ENCODE assay signal across 8 mouse cellular contexts in genomic region chr14:121199789-121200188, GRCm38 (mm10).
A peak's percentile ranks its signal among the peaks of the same experiment; 100 is the strongest.
DNase-seq lines count a peak whose midpoint lies in the region; ATAC-seq lines count a peak whose summit lies in the region.
"Had no signal": no experiment of that assay in that cellular context is flagged by ENCODE, and none has a peak within 500 bp of the region (broad histone marks: within the 10 kb centered on the region; RNA-seq: fewer than 3 reads in every experiment).

No protein-coding gene starts in this region.

- WGBS in liver, embryonic 16.5 days (ENCODE audit: insufficient replicate concordance): 55% methylated on average over 8 of the region's 8 CpGs
- 88% methylated on average over 8 of the region's 8 CpGs for WGBS in forebrain, embryonic 10.5 days
- 61% methylated on average over 8 of the region's 8 CpGs for WGBS in hindbrain, embryonic 15.5 days
- 58% methylated on average over 8 of the region's 8 CpGs for WGBS in neural tube, embryonic 13.5 days

- H3K27me3 ChIP-seq in liver, embryonic 16.5 days (ENCODE audit: control insufficient read depth, insufficient read depth, low read depth, low read length): no peaks in the 10 kb centered on the region
- H3K27me3 ChIP-seq in forebrain, embryonic 10.5 days (ENCODE audit: poor library complexity, severe bottlenecking): no peaks in the 10 kb centered on the region
- H3K27me3 ChIP-seq in hindbrain, embryonic 15.5 days: no peaks in the 10 kb centered on the region
- no peaks in the 10 kb centered on the region for H3K27me3 ChIP-seq in neural tube, embryonic 13.5 days
- H3K27me3 ChIP-seq: Patski had no signal

- ATAC-seq in liver, embryonic 16.5 days (ENCODE audit: low read depth): peak; percentile 69
- peak; percentile 35; the same call in 1 of the 2 replicates for ATAC-seq in hindbrain, embryonic 15.5 days (ENCODE audit: low FRiP score, low read depth)
- peak; percentile 52; the same call in 1 of the 2 replicates for ATAC-seq in neural tube, embryonic 13.5 days (ENCODE audit: low read depth)
- ATAC-seq: Patski had no signal

- H3K9ac ChIP-seq in liver, embryonic 16.5 days (ENCODE audit: low read depth, low read length): no peak overlapping the region
- no peak overlapping the region for H3K9ac ChIP-seq in hindbrain, embryonic 15.5 days
- no peak overlapping the region for H3K9ac ChIP-seq in neural tube, embryonic 13.5 days

- no peak overlapping the region for H3K4me2 ChIP-seq in liver, embryonic 16.5 days (ENCODE audit: low read depth, low read length)
- H3K4me2 ChIP-seq in hindbrain, embryonic 15.5 days: no peak overlapping the region
- no peak overlapping the region for H3K4me2 ChIP-seq in neural tube, embryonic 13.5 days

- no peaks in the 10 kb centered on the region for H3K36me3 ChIP-seq in liver, embryonic 16.5 days (ENCODE audit: control insufficient read depth, insufficient read depth)
- H3K36me3 ChIP-seq in forebrain, embryonic 10.5 days (replicated peaks): peaks cover 21% of the 10 kb centered on the region
- H3K36me3 ChIP-seq in hindbrain, embryonic 15.5 days: no peaks in the 10 kb centered on the region
- no peaks in the 10 kb centered on the region for H3K36me3 ChIP-seq in neural tube, embryonic 13.5 days

- H3K27ac ChIP-seq in liver, embryonic 16.5 days (ENCODE audit: low read length): no peak overlapping the region
- H3K27ac ChIP-seq in forebrain, embryonic 10.5 days: peak overlapping the region; percentile 44
- peak overlapping the region; percentile 42; the same call in 1 of the 2 replicates for H3K27ac ChIP-seq in hindbrain, embryonic 15.5 days (replicated peaks)
- peak overlapping the region; percentile 59 for H3K27ac ChIP-seq in neural tube, embryonic 13.5 days (replicated peaks)

- no peak for DNase-seq in liver
- no peak for DNase-seq in forebrain, embryonic 10.5 days (ENCODE audit: extremely low spot score, low spot score)
- DNase-seq in thymus, postnatal 36 days: no peak
- no peak for DNase-seq in gastrocnemius, postnatal 25 days

- H3K4me3 ChIP-seq in liver, embryonic 16.5 days (ENCODE audit: low read depth, low read length): no peak overlapping the region
- no peak overlapping the region for H3K4me3 ChIP-seq in forebrain, embryonic 10.5 days
- H3K4me3 ChIP-seq in hindbrain, embryonic 15.5 days: no peak overlapping the region
- H3K4me3 ChIP-seq in neural tube, embryonic 13.5 days: no peak overlapping the region

- H3K4me1 ChIP-seq in liver, embryonic 16.5 days (ENCODE audit: control insufficient read depth, low read depth, low read length): no peaks in the 10 kb centered on the region
- peaks cover 38% of the 10 kb centered on the region for H3K4me1 ChIP-seq in forebrain, embryonic 10.5 days
- peaks cover 29% of the 10 kb centered on the region for H3K4me1 ChIP-seq in hindbrain, embryonic 15.5 days (replicated peaks)
- peaks cover 25% of the 10 kb centered on the region for H3K4me1 ChIP-seq in neural tube, embryonic 13.5 days (replicated peaks)

- no peaks in the 10 kb centered on the region for H3K9me3 ChIP-seq in liver, embryonic 16.5 days (replicated peaks; ENCODE audit: control insufficient read depth, low read length)
- peaks cover 19% of the 10 kb centered on the region; the same call in 1 of the 2 replicates for H3K9me3 ChIP-seq in forebrain, embryonic 10.5 days
- 0 out of 2 replicates have a peak, but pooled peaks cover 3% of the 10 kb centered on the region for H3K9me3 ChIP-seq in hindbrain, embryonic 15.5 days
- H3K9me3 ChIP-seq in neural tube, embryonic 13.5 days: peaks cover 14% of the 10 kb centered on the region
